Mouse (Mus musculus) lung, postnatal 36 days (tissue): ENCODE measurements at regions not wholly inside any gene's neighbourhood (a gene's known extent, or its start where the extent isn't known, plus 50 kb on each side); places are given as distances from the start of the nearest gene placed in this dataset.
A peak's percentile ranks its signal among the peaks of the same experiment; 100 is the strongest.

Source experiments
- DNase-seq: peaks from one replicate; pipeline ENCODE4 v3.0.0; 2022; ENCODE audit warnings: mixed read lengths

DNA sequence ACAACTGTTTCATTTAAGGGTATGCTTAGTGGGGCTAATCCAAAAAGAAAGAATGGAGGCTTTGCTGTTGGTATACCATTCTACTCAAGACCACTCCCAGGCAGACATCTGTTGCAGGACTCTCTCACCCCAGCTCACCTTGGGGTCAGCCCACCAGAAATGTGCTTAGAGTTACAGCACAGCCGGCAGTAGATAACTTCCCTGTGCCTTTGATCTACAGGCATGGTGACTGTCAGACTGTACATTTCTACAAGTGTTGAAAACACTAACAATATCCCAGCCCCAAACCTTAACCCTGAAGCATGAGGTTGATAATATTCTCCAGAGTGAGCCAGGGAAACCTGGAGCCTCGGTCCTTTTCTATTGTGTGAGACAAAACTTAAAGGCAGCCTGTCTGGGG is 247.7 kb upstream of the Nt5c1b start:
- DNase-seq: no peak

DNA sequence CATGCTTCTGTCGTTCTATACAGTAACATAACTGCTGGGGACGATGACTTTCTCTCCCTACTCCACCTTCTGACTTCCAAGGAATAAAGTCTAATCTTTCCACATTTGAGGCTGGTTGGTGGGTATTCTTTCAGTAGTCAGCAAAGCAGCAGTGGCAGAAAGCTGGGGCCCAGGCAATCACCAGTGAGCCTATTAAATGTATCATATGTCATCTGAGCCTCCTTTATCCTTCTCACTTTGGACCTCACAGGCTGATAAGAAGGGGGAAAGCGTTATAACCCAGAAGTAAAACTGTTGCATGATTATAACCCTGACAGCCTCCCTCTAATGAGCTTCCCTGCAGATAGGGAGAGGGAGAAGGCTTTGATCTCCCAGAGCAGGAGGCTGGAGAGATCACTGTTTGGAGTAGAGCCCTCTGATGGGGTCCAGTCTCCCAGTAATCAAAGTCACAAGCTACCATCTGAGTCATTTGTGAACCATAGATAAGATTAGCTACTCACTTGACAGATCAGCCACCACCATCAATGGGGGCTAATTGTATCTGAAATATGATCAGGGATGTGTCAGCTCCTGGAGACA is 241.7 kb upstream of the Nt5c1b start:
- no peak for DNase-seq

DNA sequence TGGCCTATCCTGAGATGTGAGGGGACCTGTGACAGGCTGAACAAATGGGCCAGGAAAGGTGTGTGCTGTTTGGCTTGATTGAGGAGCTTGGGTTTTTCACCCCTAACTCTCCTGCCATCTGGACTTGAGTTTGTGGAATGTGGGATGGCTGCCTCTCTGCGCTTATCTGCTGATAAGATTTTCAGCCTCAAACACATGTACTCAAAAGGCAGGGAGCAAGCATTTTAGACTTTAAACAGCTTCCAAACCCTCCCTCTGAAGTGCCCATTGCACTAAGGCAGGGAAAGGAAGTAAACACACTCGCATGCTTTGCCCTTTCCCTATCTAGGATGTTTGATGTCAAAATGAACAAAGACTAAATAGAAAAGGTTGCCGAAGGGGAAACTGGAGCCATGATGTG is 235.6 kb upstream of the Nt5c1b start:
- DNase-seq: no peak

DNA sequence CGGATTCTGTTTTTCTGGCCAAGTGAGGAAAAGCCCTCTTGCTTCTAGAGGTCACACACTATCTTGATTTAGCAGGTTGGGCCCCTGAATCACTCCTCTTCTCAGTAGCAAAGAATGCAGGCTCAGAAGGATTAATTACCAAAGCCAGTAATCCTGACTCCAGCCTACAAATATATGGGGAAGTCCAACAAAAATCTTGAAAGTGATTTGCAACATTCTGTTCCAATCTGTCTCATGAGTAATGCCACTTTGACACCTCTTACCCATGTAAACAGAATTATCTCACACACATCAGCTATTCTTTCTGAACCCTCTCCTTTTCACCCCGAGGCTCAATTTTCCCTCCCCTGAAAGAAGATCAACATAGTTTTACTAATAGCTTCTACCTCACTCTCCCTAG is 233.9 kb upstream of the Nt5c1b start:
- no peak for DNase-seq

DNA sequence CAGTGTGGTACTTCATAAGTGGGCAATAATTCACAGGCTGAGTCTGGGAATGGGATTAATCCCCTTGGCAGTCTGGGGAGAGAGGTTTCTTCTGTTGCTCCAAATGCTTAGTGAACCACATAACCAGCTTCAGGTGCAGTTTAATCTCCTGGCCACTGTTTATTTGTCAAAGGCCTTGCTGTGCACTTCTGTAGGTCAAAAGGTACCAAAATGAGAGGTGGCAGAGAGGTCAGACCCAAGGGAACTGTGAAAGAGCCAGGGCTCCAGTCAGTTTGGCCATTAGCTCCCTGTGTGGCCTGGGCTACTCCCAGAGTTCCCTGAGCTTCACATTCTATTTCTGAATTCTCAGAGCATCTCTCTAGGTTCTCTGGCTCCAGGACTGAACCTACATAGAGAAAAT is 229.6 kb upstream of the Nt5c1b start:
- DNase-seq: no peak

DNA sequence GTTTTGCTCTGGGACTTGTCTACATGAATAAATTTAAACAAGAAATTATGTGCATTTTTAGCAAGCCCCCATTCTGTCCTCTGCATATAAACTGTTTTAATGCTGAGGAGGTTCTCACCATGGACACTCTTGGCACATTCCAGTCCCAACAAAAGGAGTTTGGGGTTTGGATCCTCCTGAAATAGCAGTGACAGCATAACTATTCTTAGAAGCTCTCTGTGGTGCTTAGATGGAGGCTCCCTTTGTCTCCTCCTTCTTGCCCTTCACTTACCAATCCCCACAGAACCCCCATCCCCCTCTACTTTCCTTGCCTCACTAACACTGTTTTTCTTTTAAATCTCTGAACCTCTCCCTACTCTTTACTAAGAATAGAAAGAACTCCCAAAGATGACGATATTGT is 208.9 kb upstream of the Nt5c1b start:
- no peak for DNase-seq

DNA sequence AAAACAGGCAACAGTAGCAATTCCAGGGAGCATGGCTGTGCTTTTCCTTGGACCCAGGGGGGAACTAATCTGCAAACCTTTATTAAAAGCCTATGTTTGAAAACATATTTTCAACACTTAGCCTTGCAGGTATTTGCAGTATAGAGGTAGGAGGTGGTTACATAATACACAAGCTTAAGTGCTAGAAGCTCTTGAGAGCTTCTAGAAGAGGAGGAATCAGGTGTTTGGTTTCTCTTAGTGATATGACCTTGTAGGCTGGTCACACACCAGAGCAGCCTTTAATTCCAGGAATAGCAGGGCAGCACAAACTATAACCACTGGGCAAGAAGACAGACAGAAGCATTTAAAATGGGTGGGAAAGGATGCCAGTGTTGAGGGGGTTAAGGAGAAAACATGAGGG is 201.7 kb upstream of the Nt5c1b start:
- DNase-seq: no peak

DNA sequence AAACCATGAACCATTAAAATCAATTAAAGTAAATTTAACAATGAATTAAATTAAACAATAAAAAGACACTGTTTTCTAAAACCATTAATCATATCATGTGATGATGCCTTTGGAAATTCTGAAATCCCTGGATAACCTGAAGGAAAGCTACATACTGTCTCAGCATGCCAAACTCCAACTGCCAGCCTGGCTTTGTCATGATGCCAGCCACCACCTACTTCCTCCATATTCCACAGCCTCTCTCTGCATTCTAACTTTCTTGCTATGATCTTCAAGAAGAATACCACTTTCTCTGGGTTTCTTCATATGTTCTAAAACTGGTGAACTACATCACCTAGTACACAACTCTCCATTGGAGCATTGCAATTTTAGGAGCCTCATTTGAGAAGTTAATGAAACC is 201.2 kb upstream of the Nt5c1b start:
- DNase-seq: no peak

DNA sequence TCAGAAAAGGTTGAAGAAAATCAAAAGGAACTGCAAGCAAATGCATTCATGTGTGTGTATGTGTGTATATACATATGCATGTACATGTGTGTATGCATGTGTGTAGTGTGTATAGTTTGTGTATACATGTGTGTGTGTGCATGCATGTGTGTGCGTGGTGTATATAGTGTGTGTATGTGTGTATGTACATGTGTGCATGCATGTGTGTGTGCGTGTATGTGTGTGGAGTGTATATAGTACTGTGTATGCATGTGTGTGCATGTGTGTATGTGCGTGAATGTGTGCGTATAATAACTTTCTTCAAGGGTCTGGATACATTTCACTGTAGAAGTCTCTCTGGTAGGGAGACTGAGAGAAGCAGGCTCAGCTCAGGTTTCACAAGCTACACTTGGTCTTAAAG is 191.1 kb upstream of the Nt5c1b start:
- DNase-seq: no peak

DNA sequence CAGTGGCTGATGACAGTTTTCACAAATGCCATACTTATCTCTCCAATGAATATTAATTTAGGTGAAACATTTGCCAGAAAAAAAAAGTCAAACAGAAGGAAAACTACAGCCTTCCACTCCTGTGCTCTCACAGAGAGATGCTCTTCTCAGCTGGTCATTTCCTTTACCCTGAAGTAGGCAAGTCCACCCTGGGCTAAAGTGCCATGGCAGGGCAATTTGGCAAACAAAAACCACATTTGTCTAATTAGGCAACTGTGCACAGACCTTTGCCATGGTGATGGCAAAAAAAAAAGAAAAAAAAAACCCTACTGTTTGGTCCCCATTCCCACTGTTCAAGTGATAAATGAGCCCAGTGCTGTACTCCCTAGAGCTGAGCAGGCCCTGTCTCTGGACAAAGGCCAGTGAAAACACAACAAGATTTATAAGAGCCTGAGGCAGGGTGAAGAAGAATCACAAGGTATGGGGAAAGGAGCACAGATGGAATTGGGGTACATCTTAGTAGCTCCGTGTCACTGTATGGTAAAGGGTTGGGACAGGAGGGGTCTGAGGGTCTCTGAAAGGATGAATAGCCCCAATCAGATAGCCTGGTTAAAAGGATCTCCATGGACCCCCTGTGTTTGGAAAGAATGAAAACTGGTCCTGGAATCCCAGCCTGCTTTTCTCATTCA is 190.5 kb upstream of the Nt5c1b start:
- DNase-seq: no peak

DNA sequence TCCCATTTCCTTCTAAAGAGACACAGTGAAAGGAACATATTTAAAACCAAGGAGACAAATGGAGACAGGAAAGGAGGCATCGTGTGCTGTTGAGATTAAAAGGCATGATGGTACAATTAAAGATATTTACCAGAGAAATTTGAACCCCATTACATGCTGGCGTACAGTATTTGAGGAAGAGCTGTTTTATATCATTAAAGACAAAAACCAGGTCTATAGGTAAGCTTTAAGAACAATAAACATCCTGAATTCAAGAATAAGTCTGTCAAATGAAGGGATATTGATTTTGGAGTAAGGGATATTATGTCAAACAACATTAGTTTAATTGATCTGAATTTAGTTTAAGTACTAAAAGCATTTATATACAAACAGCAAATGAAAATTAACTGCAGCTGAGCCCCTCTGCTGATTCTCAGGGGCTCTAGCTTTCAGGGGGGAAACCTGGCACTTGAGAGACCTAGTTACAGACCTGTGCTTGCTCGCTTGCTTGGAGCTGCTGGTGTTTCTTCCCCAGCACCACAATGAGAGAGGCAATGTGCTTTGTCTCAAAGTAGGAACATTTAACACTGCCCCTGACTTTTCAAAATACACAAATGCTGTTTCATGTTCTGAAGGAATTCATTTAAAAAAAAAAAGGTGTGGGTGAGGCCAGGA is 189.8 kb upstream of the Nt5c1b start:
- no peak for DNase-seq

DNA sequence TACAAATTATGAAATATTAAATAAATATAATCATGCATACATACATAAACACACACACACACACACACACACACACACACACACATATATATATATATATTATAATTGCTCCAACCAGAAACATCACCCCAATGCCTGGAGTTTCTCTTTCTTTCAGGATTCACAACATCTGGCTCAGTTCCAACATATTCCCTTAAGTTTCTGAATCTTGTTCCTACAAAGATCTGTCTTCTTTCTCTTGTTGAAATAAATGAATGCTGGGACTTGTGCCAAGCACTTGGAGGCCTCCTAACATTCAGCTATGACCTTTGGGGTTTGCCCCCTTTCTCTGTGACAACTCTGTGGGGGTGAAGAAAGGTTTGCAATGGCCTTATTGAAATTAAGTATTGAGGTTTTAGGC is 187.2 kb upstream of the Nt5c1b start:
- DNase-seq: no peak

DNA sequence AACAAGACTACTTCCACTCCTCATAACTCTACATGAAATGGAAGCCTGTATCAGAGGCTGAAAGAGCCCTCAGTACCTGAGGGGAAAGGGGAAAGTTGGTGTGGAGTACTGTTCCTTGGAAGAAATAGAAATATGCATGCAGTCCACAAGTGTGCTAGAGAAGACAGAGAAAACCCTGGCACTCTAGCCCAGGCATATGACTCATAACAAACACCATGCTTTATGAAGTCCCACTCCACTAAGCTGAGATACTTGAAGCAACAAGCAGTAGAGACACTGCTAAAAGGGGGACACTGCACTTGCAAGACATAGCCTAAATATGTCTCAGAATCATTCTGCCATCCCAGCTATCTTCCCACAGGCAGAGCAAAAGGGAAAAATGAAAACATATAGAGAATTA is 183.2 kb upstream of the Nt5c1b start:
- DNase-seq: no peak

DNA sequence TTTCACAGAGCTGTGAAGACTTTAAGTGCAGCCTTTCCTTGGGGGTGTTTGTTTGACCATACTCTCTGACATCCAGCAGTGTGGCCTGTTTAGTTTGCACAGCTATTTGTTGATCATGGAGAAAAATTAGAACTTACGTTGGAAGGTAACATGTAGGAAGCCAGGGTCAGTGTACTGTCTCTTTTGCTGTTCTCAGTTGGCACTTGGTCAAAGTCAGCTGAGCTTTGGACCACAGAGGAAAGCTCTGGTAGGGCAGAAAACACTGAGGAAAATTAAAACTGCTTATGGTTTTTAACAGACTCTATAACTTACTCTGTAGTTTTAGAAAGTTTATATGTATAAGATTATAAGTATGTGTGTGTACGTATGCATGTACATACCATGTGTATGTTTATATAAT is 180.0 kb upstream of the Nt5c1b start:
- no peak for DNase-seq

DNA sequence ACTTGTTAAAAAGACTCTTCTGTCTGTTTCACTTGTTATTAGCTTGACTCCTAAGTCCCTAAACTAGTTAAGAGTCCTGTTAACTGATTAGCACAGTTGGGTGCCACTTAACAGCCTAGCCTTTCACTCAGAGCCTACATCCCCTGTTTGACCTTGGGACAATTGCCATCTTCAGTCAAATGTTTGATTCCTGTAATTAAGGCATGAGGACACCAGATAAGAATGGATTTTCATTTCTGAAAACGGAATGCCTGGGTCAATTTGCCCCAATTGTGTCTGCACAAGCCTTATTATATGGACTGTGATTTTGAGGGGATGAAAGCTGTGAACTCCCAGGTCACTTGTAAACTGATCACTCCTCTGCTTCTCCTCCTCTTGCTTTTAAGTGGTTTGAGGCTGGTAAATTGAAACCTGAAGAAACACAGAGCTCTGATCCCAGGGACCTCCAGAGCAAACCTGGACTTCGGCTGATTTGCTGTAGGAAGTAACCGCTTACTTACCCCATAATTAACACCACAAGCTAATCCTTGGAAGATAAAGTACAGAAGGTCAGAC is 171.8 kb upstream of the Nt5c1b start:
- DNase-seq: no peak

DNA sequence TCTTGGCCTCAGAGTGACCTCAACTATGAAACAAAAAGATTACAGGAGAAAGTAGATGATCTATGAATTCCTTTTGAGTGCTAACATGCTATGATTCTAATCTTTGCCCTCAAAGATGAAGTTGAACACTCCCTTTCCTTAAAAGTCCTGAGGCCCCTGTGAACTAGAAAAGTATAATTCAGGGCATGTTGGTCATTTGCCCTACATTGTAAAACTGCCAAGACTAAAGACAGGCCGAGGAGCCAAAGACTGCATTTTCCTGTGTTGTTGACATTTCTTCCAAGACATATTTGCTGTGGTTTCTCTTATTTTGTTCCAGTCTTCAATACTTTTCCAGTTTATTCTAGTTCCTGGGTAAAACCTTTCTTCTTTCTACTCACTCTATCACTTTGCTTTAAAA is 159.9 kb upstream of the Nt5c1b start:
- DNase-seq: no peak

DNA sequence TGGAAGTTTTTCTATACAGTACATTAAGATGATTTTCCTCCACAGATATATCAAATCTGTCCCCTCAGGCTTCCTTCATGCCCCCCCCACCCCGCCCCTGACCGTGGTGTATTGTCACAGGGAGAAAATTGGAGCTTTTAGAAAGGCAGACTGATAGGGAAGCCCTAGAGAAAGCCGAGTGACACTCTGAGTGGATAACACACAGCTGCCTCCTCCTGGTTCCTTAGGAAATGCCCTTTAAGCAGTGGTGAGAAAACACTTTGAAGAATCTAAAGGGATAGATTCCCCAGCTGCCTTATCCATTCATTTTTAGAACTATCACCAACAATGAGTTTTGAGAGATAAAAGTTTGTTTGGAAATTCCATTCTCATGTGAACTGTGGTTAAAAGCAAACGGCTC is 147.0 kb upstream of the Nt5c1b start:
- DNase-seq: peak; percentile 14

DNA sequence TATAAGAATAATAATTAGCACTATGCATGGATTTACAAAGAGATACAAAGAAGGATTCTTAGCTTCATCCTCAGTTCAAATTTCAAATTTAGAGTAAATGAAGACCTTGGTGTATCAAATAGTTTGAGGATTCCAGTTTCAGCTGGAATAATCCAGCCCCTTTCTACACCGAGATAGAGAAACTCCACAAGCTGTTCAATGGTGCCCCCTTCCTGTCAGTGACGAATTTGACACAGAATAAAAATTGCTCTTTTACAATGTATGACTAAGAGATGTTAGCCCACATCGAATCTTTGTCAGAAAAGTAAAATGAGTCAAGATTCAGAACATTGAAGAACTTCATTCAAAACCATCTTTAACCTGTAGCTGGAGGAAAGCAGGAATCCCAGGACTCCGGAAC is 145.9 kb upstream of the Nt5c1b start:
- DNase-seq: peak; percentile 55

DNA sequence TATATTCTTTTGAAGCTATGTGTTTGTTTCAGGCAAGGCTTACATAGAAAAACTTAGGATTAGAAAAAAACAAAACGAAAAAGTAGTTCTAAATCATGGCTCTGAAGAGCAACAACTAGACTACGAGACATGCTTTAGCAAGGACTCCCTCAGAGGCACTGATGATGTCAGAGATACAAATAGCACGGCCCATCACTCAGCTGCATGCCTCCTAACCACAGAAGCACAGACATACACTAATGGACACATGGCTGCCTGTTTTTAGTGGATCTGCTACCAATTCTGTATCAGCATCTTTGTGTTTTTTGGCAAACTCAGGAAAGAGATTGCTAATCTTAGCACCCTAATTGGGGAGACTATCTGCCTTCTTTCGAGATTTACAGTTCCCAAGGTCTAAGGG is 138.6 kb upstream of the Nt5c1b start:
- no peak for DNase-seq

DNA sequence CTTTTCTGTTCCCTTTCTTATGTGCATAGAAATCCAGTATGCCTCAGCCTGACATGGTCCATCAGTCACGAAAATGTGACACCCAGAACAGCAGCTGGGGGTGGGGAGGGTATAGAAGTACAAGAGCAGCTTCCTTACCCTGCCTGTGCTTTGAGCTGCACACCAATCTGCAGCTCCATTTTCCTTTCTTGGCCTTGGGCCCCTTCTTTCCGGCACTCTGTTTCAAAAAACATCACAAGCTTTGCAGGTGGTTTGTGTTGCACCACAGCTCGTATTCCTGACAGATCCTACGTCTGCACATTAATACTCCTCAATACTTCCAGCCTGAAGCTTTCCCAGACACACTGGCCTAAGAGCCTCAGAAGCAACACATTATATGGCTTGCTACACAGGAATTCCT is 138.1 kb upstream of the Nt5c1b start:
- DNase-seq: peak; percentile 78

DNA sequence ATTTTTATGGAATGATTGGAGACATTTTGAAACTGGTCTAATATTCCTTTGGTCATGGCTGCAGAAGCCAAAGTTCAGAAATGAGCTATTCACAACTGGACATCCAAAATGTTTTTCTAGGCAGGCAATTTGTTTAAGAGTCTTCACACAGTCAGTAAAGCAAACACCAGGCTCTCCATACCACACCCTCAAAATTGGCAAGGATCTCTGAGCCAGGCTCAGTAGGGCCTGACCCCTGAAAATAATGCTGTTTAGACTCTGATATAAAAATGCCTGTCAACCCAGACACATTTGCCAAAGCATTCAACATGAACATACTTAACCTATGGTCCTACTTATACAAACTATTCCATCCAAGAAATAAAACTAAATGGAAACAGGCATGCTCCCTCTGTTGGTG is 121.7 kb upstream of the Nt5c1b start:
- no peak for DNase-seq

DNA sequence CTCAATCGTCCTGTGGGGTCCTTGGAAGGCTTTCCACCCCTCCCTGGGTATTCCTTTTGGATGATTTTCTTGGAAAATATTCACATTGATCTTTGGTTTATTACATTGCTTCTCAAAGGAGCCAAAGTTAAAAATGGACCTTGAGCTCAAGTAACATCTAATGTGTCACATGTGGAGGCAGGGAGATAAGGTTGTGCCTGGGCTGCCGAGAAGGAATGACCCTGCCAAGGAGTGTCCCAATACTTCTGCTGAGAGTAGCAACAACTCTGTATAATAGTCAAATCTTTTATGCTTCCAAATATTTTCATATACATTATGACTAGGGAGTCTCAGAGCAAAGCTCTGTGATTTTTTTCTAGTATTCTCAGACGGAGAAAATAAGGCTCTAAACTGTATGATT is 113.4 kb upstream of the Nt5c1b start:
- no peak for DNase-seq

DNA sequence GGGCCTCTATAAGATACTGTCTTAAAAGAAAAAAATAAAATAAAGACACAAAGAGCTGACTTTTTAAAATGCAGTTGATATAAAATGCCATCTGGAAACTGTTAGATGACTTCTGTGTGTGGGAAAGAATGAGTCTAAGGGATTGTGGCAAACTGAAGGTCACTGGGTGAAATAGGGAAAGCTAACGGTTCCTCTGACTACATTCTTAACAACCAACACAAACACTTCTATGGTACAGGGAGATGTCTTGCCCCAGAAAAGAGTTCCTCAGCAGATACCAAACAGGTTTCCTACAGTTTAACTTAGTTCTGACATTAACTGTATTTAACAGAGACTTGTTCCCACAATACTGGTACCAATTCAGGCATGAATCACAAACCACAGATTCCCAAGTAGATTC is 103.6 kb upstream of the Nt5c1b start:
- DNase-seq: no peak

DNA sequence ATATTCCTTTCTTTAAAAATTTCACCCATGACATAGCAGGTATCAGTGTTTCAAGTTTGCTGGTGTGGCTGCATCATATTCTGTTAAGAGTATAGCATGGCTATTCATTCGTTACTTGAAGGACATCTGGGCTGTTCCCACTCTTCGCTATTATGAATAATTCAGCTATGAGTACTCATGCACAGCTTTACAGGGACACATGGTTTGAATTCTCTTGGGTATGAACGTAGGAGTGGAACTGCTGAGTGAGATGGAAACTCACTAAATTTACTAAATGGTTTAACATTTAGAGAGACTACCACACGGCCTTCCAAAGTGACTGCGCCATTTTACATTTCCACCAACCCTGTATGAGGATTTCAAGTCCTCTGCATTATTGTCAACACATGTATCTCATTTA is 97.7 kb upstream of the Nt5c1b start:
- DNase-seq: no peak

DNA sequence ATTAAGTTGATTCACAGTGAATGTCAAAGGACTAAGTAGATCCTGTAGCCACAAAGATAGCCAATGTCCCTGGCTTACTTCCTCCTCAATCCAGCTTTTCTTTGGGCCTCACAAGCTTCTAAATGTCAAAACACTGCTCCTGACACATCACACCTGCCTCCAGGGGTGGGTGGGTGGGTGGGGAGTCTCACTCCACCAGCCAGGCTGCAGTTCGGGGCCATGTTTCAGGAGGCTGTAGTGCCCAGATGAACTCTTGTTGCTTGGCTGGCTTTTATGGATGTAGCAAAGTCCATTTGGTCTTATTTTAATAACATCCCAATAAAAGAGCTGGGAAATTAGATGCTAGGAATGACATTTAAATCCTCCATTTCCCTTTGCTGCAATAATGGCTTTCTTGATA is 94.5 kb upstream of the Nt5c1b start:
- DNase-seq: no peak
